Mouse (Mus musculus) c-Kit-positive CD71-positive TER-119-positive erythroid progenitor cells, embryonic 14.5 days (primary cell): ENCODE measurements around the gene Slc25a30.
A peak's percentile ranks its signal among the peaks of the same experiment; 100 is the strongest.
"Not testable (repeated sequence)": the region's sequence is repeated elsewhere in the genome, so short reads cannot be mapped to it uniquely, and the experiment has no call there.

Experiments
- DNase-seq: peaks from one replicate; pipeline ENCODE4 v3.0.0-alpha.2; 2013; ENCODE audit warnings: low spot score

Slc25a30 gene

DNA sequence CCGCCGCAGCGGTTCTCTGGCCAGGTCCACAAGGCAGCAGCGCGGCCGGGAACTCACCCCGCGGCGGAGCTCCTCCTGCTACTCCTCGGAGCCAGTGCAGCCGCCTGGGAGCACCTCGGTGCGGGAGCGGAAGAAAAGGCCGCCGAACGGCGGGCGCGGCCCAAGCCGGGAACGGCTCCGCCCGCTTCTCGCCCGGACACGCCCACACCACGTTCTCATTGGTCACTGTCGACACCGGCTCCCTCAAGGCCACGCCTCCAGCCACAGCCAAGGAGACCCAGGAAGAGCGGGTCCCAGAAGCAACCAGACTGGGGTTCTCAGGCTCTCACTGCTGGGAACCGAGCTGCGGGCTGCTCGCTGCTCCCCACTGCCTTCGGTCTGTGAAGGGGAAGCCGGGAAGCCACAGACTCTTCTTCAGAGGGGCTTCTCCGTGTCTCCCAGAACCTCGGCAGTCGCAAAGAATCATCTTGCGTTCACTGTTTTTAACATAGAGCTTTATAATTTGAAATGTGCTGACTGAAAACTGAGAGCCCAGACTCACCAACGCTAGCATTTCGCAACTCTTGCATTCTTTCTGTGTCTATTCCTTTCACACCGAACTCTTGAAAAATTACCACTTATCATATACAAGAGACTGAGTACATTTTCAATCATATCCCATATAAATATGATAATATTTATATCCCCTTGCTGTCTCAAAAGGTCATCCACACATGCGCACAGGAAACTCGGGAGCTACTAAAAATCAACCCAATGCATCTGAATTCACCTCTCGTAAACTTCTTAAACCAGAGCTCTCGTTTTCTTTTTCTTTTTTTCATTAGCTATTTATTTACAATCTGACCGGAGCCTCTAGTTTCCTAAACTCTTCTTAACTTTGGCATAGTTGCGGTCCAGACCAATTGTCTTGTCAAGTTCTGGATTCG is at the start of gene Slc25a30:
Gene Slc25a30, minus strand, starts transcription at position 170 of the 926 bp plus-strand sequence.
- peak; percentile 95 for DNase-seq

DNA sequence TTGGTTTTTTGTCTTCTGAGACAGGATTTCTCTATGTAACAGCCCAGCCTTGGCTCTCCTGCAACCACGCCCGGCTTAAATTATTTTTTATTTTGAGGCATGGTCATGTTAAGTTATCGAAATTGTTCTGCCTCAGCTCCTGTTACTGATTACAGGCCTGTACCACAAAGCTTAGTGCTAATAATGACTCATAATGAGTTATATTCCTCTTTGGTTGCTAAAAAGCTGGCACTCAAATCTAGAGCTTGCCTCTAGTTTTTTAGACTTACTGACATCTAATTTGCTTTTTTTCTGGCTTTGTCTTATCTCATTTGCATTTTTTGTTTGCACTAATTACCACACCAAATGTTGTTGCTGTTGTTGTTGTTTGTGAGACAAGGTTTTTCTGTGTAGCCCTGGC is 49.7 kb upstream of the Slc25a30 start:
- no peak for DNase-seq

DNA sequence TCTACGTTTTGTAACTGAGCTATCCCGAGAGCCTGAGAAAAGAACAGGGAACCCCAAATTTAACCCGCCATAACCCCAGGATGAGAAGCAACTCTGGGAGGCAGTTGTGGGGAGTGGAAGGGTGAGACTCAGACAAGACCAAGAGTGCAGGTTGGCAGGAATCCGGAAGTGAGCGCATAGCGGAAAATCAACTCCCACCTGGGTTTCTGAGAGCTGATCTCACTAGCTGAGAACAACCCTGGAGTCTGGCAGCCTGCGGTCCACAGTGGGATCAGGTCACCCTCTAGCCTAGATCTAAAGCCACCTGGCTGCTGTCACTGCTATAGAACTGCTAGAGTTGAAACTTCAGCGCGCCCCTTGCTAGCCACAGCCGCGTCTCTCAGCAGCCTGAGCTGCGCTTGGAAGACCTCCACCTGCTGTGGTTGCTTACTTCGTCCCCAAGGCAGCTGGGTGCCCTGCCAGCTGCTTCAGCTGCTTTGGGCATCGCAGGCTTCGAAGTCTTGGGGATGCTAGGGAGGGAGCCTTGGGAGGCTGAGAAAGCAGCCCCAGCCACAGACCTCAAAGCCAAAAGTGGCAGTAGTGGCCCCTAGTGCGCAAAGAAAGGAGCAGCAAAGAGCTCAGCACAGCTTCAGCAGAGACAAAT is 48.0 kb upstream of the Slc25a30 start:
- peak; percentile 72 for DNase-seq

DNA sequence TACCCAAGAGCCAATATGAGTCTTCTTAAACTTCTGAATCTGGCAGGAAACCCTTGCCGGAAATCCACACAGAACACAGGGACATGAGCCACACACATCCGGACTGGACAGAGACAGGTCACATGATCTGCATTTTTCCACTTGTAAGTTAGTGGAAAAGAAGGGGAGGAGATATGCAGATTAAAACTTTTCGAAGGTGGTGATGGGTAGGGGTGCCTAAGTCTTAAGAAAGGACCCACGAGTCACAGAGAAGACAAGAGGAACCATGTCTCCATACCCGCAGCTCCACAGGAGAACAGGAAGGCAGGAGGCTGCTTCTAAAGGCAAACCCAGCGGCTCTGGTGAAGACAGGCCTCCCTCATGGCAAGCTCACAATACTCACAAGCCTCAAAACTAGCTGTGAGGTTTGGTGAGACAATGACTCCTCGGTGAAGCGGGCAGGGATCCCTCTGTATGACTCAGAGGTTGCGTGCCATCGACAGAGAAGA is 47.5 kb upstream of the Slc25a30 start:
- peak; percentile 84 for DNase-seq

DNA sequence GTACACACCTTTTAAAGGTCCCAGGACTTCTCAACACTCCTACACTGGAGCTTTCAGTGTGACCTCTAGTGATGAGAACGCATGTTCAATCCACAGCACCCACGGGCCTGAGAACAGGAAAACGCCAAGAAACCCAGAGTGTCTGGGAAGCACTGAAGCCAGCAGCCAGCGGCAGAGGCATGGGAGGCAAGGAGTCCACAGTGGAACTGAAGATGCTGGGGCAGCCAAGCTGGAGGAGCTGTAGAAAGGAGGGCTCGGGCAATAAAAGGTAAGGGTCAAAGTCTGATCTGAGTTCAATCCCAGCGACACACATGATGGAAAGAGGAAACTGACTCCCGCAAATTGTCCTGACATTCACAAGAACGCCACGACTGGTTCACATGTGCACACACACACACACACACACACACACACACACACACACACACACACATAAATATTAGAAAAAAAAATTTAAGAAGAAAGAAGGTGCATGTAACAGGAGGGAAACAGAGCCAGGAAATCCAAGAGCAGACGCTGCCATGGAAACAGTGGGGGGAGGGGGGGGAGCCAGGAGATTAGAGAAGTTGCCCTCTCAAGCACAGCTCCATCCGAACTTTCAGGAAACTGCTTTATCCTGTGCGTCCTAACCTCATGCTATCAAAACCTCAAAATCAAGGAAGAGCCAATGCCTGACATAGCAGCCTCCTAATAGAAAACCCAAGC is 46.9 kb upstream of the Slc25a30 start:
- no peak for DNase-seq

DNA sequence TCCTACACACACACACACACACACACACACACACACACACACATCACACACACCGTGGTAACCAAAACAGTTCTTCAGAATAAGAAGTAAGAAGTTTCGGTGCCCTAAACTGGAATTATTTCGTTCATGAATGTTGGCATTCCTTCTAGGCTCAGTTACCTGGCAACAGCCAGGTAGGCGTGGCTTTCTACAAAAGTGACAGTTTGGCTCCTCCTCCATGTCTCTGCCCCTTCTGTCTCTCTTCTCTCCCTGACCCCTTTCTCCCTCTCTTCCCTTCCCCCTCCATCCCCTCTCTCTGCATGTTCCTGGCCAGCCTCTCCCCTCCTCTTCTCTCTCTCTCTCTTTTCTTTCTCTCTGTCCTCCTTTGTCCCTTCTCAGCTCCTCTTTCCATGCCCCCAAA is 46.1 kb upstream of the Slc25a30 start:
- DNase-seq = no peak

DNA sequence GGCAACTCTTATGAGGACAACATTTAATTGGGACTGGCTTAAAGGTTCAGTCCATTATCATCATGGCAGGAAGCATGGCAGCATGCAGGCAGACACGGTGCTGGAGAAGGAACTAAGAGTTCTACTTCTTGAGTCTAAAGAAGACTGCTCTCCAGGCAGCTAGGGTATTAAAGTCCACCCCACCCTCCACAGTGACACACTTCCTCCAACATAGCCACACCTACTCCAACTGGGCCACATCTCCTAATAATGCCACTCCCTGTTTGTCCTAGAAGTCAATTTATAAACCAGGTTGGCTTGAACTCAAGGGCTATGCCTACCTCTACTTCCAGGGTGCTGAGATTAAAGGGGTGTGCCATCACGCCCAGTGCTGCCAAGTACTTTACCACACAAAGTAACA is 45.2 kb upstream of the Slc25a30 start:
- DNase-seq = peak; percentile 37

DNA sequence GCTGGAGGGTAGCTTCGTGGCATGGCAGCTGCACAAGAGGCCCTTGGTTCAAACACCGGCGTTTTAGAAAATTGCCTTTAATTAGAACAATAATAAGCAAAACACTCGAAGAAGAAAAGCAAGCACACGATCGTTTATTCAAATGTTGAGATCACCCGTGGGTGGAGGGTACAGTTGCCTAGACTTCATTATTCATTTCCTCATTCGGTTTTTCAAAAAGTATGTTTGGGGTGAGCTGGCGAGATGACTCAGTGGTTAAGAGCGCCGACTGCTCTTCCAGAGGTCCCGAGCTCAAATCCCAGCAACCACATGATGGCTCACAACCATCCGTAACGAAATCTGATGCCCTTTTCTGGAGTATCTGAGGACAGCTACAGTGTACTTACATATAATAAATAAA is 43.0 kb upstream of the Slc25a30 start:
- DNase-seq = not testable (repeated sequence)

DNA sequence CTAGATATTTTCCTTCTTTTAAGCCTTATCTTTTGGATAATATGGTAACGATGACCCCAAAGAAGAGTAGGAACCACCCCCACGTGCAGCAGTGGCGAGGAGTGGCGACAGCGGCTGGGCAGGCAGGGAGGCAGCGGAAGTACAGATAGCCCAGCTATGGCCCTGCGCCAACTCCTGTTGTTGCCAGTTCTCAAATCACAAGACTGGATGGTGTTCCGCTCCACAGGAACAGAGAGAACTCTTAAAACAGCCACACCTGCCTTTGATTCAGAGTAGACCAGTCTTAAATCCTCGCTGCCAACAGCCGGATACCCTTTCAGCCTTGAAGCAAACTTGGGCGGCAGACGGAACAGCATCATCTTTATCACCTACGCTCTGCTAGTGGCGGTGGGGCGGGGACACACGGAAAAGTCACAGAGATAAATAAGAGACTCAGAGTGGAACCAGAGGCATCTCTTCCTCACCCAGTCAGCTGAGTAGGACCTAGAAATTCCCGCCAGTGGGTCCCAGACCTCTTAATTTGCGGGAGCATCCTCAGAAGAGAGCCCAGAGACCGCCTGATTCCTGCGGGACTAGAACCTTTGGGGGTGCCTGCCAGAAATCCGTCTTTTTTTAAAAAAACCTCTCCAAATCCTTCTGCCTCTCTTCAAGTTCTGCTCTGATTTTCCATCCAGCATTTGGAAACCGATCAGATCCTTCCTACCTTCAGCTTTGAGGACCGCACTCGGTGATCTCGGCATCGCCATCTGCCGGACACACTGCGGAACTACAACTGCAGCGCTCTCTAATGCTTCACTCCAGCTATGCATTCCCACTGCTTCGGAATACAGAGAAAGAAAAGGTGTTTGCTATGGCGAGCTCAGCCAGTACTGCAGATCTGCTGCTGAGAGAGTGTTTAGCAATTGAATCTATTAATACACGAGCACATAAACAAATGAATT is 42.3 kb upstream of the Slc25a30 start:
- DNase-seq = peak; percentile 67

DNA sequence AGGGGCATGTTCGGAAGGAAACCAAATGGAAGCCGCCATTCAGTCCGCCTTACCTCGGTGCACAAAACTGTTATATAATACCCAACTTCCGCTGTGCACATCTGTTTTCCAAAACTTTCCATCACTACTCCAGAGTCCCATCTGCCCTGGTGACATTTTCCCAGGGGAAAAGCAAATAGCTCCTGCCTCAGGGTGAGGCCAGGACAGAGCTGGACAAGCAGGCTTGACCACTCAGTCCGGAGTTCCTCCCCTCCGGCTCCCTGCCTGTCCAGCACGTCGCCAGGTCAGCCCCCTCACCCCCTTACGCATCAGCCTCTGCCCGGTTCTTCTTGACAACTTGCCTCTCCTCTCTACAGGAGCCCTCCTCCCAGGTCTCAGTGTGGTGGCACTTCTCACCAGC is 41.4 kb upstream of the Slc25a30 start:
- DNase-seq = no peak

DNA sequence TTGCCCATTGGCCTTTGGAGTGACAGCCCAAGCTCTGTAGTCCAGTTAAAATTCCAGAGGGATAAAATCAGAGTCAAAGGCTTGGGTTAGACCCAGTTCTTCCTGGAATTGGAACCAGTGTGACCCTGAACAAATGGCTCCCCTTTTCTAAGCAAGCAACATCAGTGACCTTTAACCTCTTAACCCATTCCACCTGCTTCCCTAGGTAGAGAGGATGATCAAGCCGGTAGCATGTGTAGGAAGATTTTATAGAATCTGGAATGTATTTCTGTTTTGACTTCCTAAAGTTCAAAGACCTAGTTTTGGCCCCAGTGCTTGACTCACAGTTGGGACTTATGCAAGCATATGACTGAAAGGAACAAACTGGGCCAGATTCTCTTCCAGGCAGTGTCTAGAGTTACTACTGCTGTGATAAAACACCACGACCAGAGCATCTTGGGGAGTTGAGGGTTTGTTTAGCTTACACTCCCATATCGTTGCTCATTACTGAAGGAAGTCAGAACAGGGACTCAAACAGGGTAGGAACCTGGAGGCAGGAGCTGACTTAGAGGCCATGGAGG is 40.1 kb upstream of the Slc25a30 start:
- no peak for DNase-seq

DNA sequence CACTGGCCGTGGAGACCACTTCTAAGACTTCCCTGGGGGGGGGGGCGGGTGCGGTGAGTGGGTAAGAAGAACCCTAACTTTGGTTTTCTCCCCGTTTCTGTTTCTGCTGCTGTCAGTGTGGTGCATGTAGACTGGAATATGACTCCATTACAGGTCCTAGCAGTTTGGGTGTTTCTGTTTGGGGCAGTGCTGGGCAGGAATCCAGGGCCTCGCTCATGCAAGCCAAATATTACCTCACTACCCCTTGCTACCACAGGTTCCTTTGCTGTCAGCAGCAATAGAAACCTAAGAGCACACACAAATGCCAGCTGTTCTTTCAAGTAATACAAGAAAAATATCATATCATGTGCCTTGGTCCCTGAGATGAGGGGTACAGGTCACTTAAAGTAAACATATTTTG is 33.2 kb upstream of the Slc25a30 start:
- DNase-seq = no peak

DNA sequence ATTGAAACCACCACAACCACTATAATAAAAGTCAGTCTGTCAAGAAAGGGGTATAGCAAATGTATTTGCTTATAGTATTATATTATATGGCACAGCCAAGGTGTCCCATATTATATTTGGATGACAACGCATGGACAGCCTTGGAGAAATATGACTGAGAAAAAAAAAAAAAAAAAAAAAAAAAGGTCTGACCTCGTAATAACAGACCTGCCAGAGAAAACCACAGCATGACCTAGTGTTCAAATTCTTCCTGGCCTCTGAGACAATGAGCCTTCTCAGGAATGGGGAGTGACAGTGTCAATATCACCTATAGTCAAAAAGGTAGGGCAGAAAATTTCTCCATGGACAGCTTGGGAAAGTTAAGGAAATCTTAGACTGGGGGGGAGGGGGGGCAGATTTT is 32.5 kb upstream of the Slc25a30 start:
- no peak for DNase-seq

DNA sequence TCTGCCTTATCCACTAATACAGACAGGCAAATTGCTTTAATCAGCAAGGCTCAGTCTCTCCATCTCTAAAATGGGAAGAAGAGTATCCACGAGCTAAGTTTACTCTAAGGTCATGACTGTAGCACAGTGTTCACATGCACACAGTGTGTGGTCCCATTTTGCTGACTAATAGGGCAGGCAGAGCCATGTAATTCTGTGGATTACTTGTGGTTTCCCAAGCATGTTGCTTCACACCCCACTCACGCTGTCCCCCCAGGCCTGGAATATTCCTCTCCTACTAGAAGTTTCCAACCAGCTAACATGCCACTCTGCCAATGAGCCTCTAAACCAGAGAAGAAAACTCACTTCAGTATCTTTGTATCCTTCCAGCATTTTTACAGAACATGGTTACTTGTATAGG is 31.7 kb upstream of the Slc25a30 start:
- DNase-seq = no peak

DNA sequence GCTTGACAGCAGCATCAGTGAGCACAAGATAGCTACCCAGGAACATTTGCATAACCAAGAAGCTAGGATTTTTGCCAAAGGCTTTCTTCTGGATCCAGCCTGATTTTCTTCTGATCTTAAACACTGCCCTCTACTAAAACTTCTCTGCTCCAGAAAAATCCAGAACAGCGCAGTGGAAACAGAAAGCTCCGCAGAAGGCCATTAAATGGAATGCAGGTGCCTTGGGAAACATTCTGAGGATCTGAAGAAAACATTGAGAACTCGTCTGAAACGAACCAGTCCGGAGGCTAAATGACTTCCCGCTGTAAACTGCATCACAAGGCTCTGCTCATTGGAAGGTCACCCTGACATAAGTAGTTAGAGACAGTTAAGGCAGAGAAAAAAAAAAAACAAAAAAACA is 23.1 kb upstream of the Slc25a30 start:
- DNase-seq = no peak

DNA sequence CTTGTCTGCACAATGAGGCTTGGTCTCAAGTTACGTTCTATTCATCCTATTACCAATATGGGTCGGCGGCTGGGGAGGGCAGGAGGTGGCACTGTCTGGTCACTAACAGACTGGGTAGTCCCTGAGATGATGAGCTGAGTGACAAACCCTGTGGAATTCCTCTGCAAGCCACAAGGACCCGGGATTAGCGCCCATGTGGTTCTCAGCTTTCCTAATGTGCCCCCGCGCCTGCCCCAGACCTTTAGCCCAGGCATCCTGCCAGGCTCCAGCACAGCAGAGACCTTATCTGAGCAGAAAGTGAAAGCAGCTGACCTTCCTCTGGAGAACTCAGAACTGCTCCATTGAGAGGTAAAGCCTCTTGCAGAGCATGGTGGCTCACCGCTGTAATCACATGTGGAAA is 21.0 kb upstream of the Slc25a30 start:
- no peak for DNase-seq

DNA sequence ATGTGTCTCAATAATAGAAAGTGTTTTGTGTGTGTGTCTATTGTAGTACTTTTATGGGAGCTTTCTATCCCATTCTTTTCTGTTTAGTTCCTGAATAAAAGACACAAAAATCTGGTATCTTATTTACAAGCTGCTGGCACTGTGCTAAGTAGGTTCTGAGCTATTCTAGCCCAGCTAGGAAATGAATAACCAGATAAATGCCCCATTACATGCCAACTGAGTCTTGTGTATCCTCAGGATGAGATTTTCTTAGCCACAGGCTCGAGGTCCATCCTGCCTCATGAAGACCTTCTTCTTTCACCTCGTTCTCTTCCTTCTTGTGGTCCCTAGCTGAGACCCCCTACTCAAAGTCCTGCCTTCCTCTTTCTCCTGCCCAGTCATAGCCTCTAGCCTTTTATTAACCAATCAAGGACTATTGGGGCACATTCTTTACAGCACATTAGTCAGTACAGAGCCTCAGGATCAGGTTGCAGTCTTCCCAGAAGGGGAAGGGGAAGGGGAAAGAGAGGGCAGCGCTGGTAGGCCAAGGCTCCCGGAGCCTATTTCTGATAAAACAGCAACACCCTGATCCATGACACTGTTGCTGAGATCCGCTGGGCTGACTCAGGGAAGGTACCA is 11.0 kb upstream of the Slc25a30 start:
- DNase-seq = no peak

DNA sequence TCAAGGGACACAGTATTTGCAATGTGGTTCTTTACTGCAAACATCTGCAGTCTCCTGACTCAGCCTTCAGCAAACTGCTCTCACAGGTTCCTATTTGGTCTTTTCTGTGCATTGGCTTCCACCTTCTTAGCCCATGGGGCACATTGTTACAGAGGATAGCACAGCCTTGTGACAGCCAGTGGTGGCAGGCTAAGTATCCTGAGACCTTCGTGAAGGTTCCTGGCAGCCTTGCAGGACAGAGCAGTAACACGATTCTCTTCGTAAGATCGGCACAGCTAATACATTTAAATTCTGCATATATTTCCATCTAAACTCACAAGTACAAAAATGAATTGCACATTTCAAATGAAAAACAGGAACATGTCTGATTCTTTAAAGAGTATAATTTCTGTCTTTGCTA is 9.1 kb upstream of the Slc25a30 start:
- DNase-seq = no peak

DNA sequence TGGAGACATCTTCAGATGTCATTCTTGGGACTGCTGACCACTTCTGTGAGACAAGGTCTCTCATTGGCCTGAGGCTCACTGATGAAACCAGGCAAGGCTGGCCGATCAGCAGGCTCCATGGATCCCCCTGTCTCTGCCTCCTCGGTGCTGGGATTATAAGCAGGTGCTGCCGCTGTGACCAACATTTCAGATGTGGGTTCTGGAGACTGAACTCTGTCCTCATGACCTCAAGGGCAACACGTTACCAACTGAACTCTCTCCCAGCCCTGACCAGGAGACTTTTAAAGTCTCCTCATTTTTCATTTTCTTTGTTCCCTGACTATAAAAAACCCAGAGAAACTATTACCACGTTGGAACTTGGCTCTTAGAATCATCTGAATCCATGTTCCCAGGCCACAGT is 7.9 kb upstream of the Slc25a30 start:
- no peak for DNase-seq

DNA sequence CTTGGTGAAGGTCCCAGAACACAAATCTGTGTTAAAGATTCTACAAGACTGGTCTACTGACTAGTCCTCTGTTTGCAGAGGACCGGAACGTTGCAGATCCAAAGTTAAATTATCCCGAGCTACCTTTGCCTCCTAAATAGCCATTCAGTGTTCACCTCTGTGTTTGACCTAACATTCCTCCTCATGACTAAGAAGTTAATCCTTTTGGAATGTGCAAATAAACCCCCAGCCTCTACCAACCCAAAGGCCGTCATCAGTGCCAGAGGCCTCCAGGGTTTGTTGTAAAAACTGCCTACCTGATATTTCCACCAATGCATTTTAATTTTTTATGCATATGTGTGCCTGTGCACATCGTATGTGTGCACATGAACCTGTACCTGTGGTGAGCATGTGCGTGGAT is 7.5 kb upstream of the Slc25a30 start:
- no peak for DNase-seq

DNA sequence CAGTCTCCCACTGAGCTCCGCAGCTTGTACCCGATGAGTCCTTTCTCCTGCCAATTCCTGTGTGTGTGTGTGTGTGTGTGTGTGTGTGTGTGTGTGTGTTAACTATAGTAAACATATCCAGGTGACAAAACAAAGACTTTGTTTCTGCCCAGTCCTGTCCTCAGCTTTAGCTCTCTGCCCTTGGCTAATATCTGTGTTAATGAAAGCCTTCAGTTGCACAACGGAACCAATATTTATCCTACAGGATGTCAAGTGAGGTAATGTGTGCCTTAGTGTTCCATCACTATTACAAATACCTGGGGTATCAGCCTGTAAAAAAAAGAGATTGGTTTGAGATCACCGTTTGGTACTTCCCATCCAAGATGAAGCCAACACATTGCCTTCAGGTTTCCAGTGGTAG is 6.3 kb upstream of the Slc25a30 start:
- DNase-seq = no peak
